Mouse (Mus musculus): Measurements from ENCODE around the gene Pam16.

DNA sequence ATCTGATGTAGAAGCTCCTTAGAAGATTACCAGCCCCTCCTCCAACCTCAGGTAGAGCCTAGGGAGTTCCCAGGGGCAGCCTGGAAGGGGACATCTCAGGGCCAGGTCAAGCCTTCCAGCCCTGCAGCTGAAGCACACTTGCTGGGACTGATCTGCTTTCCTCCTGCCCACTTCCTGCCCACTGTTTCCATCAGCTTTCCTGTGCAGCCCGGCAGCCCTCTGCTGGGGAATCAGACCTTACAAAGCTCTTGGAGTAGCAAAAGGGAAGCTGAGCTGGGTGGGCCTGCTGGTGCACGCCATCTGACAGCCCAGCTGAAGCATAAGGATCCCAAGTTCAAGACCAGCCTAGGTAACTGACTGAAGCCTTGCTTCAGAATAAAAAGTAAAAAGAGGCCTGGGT lies 47.9 kb downstream of the Pam16 start:
- TF ChIP-seq CTCF (IDR thresholded peaks at IDR 0.05; ENCODE audit: control insufficient read depth, insufficient read depth, insufficient read length), result no peak
- TF ChIP-seq USF1 (IDR thresholded peaks at IDR 0.05; ENCODE audit: low read depth), result no peak
- no peak for TF ChIP-seq CEBPB (IDR thresholded peaks at IDR 0.05; ENCODE audit: low read depth)
- no peak for TF ChIP-seq MYOG (IDR thresholded peaks at IDR 0.05; ENCODE audit: control insufficient read depth, extremely low read depth, insufficient read length)

Data from C2C12 (cell line).